Mouse (Mus musculus) monocyte, adult 2 months (primary cell): ENCODE measurements around the gene Ppp1r9b.
"Not testable (repeated sequence)": the region's sequence is repeated elsewhere in the genome, so short reads cannot be mapped to it uniquely, and the experiment has no call there.

Experiments
- DNase-seq, 2 experiments: peaks; one replicate each; pipeline ENCODE4 v3.0.0; 2022; ENCODE audit warnings: low spot score in 2 of 2, low read depth in 1 of 2

The Ppp1r9b gene

GRCm38 (mm10) chr11:94990749-94991577, at the start of gene Ppp1r9b:
Ppp1r9b (plus strand) TSS chr11:94991035.
- peak; percentile 68 to 86 for DNase-seq

- no peak for DNase-seq
These were observed 49.7 kb upstream of the Ppp1r9b start for GRCm38 (mm10) chr11:94941121-94941520.

- no peak for DNase-seq
These were observed 49.1 kb upstream of the Ppp1r9b start for GRCm38 (mm10) chr11:94941776-94942175.

GRCm38 (mm10) chr11:94942282-94943023, 48.4 kb upstream of the Ppp1r9b start:
- DNase-seq: peak in 1 of 2 experiments; percentile 23

GRCm38 (mm10) chr11:94943054-94943453, 47.8 kb upstream of the Ppp1r9b start:
- no peak for DNase-seq

- DNase-seq: no peak
These were observed 46.5 kb upstream of the Ppp1r9b start for GRCm38 (mm10) chr11:94944295-94944694.

- DNase-seq: no peak
These were observed 45.6 kb upstream of the Ppp1r9b start for GRCm38 (mm10) chr11:94945236-94945635.

- no peak for DNase-seq
These were observed 38.7 kb upstream of the Ppp1r9b start for GRCm38 (mm10) chr11:94952169-94952568.

GRCm38 (mm10) chr11:94955103-94955502, 35.7 kb upstream of the Ppp1r9b start:
- DNase-seq: no peak

- no peak for DNase-seq
These were observed 33.2 kb upstream of the Ppp1r9b start for GRCm38 (mm10) chr11:94957693-94958064.

- DNase-seq: no peak
These were observed 32.6 kb upstream of the Ppp1r9b start for GRCm38 (mm10) chr11:94958065-94958858.

- DNase-seq: no peak
These were observed 28.2 kb upstream of the Ppp1r9b start for GRCm38 (mm10) chr11:94962534-94963101.

GRCm38 (mm10) chr11:94967419-94967818, 23.4 kb upstream of the Ppp1r9b start, which contains the start of gene Hils1:
Hils1 (plus strand) TSS chr11:94967593.
- DNase-seq: no peak

- no peak for DNase-seq
These were observed 22.6 kb upstream of the Ppp1r9b start for GRCm38 (mm10) chr11:94968187-94968586.

- DNase-seq: not testable (repeated sequence)
These were observed 21.1 kb upstream of the Ppp1r9b start for GRCm38 (mm10) chr11:94969709-94970108.

- DNase-seq: peak in 1 of 2 experiments; percentile 41
These were observed 20.5 kb upstream of the Ppp1r9b start for GRCm38 (mm10) chr11:94970210-94970943.

GRCm38 (mm10) chr11:94971895-94972615, 18.8 kb upstream of the Ppp1r9b start:
- DNase-seq: no peak

GRCm38 (mm10) chr11:94972887-94973286, 17.9 kb upstream of the Ppp1r9b start:
- DNase-seq: no peak

- DNase-seq: no peak
These were observed 17.5 kb upstream of the Ppp1r9b start for GRCm38 (mm10) chr11:94973313-94973712.

- DNase-seq: no peak
These were observed 15.9 kb upstream of the Ppp1r9b start for GRCm38 (mm10) chr11:94974951-94975350.
